Mouse (Mus musculus): Measurements from ENCODE around the gene Acot6.

DNA sequence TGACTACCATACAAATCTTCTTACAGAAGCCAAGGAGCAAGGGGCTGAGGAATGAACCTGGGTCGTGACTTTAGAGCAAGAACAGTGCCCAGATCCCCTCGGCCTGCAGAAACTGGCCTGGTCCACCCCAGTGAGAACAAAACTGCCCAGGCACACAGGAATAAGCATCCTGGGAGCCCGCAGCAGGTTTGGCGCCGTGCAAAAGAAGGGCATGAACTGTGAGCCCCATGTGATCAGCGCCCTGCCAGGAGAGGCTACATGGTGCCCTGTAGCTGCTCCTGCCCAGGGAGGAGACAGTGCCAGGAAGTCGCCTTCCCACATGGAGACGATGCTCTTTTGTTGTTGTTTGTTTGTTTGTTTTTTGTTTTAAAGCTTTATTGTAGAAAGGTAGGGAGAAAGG is 35.8 kb upstream of the Acot6 start:
- TF ChIP-seq POLR2A (IDR thresholded peaks at IDR 0.05; ENCODE audit: control insufficient read depth, extremely low read depth, insufficient read depth, low read length, poor library complexity) (no peak), CTCF (IDR thresholded peaks at IDR 0.05; ENCODE audit: borderline replicate concordance, control insufficient read depth, extremely low read depth, insufficient read depth, low read length, poor library complexity) (no peak)
